Mouse (Mus musculus) ovary, postnatal 14 days (tissue): Measurements from ENCODE around the gene Zfp365.

Experiments
- DNase-seq: peaks from one replicate; pipeline ENCODE4 v3.0.0; 2022; ENCODE audit warnings: low spot score

Zfp365 gene

DNA sequence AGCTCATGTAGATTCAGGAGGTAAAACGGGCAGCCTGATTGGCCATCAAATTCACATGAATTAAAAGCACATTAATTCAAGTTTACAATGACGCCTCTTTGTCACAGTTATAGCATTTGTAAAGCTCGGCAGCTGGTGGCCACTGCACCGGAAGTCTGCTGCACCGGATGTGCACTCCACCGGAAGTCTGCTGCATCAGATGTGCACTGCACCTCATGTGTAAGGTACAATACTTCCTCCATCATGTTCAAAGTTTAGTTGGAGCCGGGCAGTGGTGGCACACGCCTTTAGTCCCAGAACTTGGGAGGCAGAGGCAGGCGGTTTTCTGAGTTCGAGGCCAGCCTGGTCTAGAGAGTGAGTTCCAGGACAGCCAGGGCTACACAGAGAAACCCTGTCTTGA lies 70.9 kb downstream of the Zfp365 start:
- DNase-seq = no peak

DNA sequence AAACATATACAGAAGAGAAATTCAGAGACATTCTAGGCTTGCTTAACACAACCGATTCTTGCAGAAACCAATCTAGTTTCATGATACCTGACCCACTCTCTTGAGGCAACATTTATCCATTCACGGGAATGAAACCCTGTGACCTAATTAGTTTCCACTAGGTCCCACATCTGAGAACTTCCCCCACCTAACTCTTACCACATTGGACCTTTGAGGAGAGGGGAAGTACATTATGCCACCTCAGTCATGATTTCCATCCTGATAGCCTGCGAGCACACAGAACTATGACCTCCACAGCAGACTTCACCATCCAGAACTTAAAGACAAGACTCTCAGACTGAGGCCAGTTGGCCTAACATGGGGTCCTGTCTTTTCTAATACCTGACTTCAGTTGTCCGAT lies 71.7 kb downstream of the Zfp365 start:
- no peak for DNase-seq

DNA sequence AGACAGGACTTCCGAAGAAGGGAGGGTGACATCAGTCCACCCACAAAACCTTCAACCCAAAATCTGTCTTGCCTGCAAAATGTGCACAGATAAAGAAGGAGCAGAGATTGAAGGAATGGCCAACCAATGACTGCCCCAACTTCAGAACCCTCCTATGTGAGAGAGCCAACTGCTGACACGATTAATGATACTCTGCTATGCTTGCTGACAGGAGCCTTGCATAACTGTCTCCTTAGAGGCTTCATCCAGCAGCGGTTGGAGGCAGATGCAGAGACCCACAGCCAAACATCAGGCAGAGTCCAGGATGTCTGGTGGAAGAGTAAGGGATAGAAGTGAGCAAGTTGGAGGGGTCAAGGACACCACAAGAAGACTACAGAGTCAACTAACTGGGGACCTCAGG lies 73.3 kb downstream of the Zfp365 start:
- DNase-seq = no peak

DNA sequence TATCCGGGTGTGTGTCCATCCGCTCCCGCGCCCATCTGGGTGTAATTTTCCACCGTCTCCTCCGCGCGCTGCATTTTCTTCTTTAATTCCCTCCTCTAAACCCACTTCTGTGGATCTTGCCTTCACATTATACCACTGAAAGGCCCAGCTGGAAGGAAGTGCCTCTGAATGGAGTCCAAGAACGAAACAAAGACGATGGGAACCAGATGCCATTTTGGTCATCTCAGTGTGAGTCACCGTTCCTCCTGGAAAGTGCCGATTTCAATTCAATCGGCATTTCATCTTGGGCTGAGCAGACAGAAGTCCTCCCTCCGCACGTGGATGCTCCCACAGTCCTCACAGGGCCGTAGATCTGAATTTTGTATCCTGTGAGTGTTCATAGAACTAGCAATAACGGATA lies 76.0 kb downstream of the Zfp365 start:
- no peak for DNase-seq
